Mouse (Mus musculus) E14TG2a.4 (cell line): ENCODE data around the gene Pde7b.

Source experiments
- CTCF ChIP-seq: conservative IDR thresholded peaks from 2 replicates; pipeline ENCODE4 v1.5.1; 2014; ENCODE audit warnings: low read length
- NANOG ChIP-seq: IDR thresholded peaks from 2 replicates; pipeline ENCODE4 v1.6.1; 2014; ENCODE audit warnings: borderline replicate concordance, low read length, mixed read lengths

DNA sequence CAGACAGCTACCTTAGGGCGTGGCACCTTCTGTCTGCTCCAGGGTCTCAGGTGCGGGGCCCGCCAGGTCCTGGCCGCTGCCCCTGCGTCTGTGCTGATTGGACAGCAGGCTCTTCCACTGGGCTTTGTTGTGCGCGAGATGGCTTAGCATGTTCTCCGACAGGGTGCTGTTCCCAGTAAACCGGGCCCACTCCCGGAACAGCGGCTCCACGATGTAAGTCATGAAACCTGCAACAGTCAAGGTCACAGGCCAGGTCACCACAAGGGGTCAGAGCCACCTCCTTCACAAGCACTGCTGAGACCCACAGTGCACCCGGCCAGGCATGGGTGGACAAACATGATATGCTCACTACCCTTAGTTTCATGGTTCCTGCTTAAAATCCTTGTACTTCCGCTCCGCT, 324.5 kb downstream of the Pde7b start:
- TF ChIP-seq CTCF (no peak), NANOG (no peak)
